Mouse (Mus musculus): ENCODE measurements at regions not wholly inside any gene's neighbourhood (a gene's known extent, or its start where the extent isn't known, plus 50 kb on each side); places are given as distances from the start of the nearest gene placed in this dataset.

GRCm38 (mm10) chr13:75547791-75548190, 158.8 kb upstream of the Ell2 start:
- H3K9me3 ChIP-seq (ENCODE audit: control insufficient read depth, low read length) = no peaks in the 10 kb centered on the region
- no peaks in the 10 kb centered on the region for H3K36me3 ChIP-seq (ENCODE audit: control insufficient read depth, insufficient read depth, low read length)
- no peaks in the 10 kb centered on the region for H3K4me1 ChIP-seq (ENCODE audit: control insufficient read depth, insufficient read depth, low read length)
- DNase-seq (ENCODE audit: low spot score) (no peak), ATAC-seq (ENCODE audit: insufficient number of reproducible peaks, low FRiP score, low TSS enrichment, low read depth) (no peak)
- WGBS = 52% methylated on average over 3 of the region's 3 CpGs
- no peaks in the 10 kb centered on the region for H3K27me3 ChIP-seq (ENCODE audit: control insufficient read depth, insufficient read depth, low read length)
- H3K27ac ChIP-seq (replicated peaks; ENCODE audit: low read depth, low read length) = no peak overlapping the region
- H3K4me2 ChIP-seq (ENCODE audit: low read depth, severe bottlenecking) = no peak overlapping the region
- H3K9ac ChIP-seq (ENCODE audit: low read length) = no peak overlapping the region
- H3K4me3 ChIP-seq (ENCODE audit: low read depth, low read length) = no peak overlapping the region

DNA sequence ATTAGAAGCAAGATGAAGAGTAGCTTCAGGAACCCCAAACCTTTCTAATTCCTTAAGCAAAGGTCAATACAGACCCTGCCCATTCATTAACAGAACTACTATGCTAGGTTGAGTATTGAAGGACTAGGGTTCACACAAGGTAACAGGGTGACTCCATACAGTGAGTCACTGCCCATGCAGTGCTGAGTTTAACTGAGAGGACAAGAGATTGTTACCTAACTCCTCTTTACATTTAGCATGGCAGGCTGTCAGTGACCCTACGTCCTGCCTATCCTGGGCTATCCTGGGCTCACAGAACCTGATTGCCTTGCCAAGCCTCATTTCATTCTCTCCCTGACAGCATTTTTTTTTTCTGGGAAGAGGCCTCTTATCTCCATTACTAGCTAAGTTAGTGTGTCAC, 127.6 kb upstream of the Ell2 start:
- ATAC-seq (ENCODE audit: insufficient number of reproducible peaks, low FRiP score, low TSS enrichment, low read depth) (no peak), DNase-seq (ENCODE audit: low spot score) (no peak)

DNA sequence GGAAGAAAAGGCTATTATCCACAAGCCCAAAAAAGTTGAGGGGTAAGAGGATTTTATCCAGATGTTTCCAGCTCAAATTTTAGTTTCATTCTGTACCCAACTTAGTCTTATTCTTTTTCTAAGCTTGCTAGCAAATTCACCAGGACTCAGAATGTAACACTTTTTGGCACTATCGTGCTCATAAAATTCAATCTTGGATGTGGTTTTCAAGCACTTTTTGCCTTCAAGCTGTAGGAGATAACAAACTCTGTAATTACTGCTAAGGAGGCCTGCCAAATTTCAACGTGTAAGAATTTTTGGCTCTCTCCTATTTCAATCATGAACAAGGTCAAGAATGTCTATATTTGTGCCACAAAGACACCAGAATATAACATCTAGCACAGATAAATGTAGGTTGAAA, 115.7 kb upstream of the Ell2 start:
- Histone ChIP-seq H3K9ac (ENCODE audit: low read length) (no peak overlapping the region), H3K36me3 (ENCODE audit: control insufficient read depth, insufficient read depth, low read length) (no peaks in the 10 kb centered on the region), H3K27me3 (ENCODE audit: control insufficient read depth, insufficient read depth, low read length) (no peaks in the 10 kb centered on the region), H3K27ac (replicated peaks; ENCODE audit: low read depth, low read length) (no peak overlapping the region), H3K9me3 (ENCODE audit: control insufficient read depth, low read length) (no peaks in the 10 kb centered on the region), H3K4me1 (ENCODE audit: control insufficient read depth, insufficient read depth, low read length) (no peaks in the 10 kb centered on the region), H3K4me2 (ENCODE audit: low read depth, severe bottlenecking) (no peak overlapping the region), H3K4me3 (ENCODE audit: low read depth, low read length) (no peak overlapping the region)
- WGBS = 87% methylated on average over 2 of the region's 2 CpGs
- DNase-seq (ENCODE audit: low spot score) (no peak), ATAC-seq (ENCODE audit: insufficient number of reproducible peaks, low FRiP score, low TSS enrichment, low read depth) (no peak)

More for the DNA sequence above, 127.6 kb upstream of the Ell2 start:
- no peak overlapping the region for H3K9ac ChIP-seq (ENCODE audit: low read length)
- H3K4me2 ChIP-seq (ENCODE audit: low read depth, severe bottlenecking) = no peak overlapping the region
- H3K4me1 ChIP-seq (ENCODE audit: control insufficient read depth, insufficient read depth, low read length) = no peaks in the 10 kb centered on the region
- no peak overlapping the region for H3K27ac ChIP-seq (replicated peaks; ENCODE audit: low read depth, low read length)
- H3K36me3 ChIP-seq (ENCODE audit: control insufficient read depth, insufficient read depth, low read length) = no peaks in the 10 kb centered on the region
- no peaks in the 10 kb centered on the region for H3K9me3 ChIP-seq (ENCODE audit: control insufficient read depth, low read length)
- no peaks in the 10 kb centered on the region for H3K27me3 ChIP-seq (ENCODE audit: control insufficient read depth, insufficient read depth, low read length)
- 62% methylated on average over 1 of the region's 1 CpGs for WGBS
- no peak overlapping the region for H3K4me3 ChIP-seq (ENCODE audit: low read depth, low read length)

GRCm38 (mm10) chr13:75596856-75597255, 109.7 kb upstream of the Ell2 start:
- 91% methylated on average over 2 of the region's 2 CpGs for WGBS

DNA sequence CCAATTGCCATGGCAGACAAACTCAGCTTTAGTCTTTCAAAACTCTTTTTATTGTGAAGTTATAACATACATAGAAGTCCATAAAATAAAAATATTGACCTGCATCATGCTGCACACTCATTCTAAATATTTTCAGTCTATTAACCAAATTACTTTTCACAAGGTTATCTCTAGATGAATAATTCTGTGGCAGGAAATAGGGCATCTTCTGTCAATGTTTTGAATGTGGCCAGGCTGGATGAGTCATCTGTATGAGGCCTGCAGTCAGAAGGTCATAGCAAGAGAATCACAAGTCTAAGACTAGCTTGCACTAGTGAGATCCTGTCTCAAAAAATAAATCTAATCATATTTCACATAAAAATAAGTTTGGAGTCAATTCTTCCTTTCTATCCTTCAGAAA, 108.4 kb upstream of the Ell2 start:
- no peak overlapping the region for H3K4me2 ChIP-seq (ENCODE audit: low read depth, severe bottlenecking)
- H3K9ac ChIP-seq (ENCODE audit: low read length) = no peak overlapping the region
- H3K4me1 ChIP-seq (ENCODE audit: control insufficient read depth, insufficient read depth, low read length) = no peaks in the 10 kb centered on the region
- ATAC-seq (ENCODE audit: insufficient number of reproducible peaks, low FRiP score, low TSS enrichment, low read depth) (no peak), DNase-seq (ENCODE audit: low spot score) (no peak)
- no peaks in the 10 kb centered on the region for H3K9me3 ChIP-seq (ENCODE audit: control insufficient read depth, low read length)
- no peaks in the 10 kb centered on the region for H3K27me3 ChIP-seq (ENCODE audit: control insufficient read depth, insufficient read depth, low read length)
- H3K36me3 ChIP-seq (ENCODE audit: control insufficient read depth, insufficient read depth, low read length) = no peaks in the 10 kb centered on the region
- H3K27ac ChIP-seq (replicated peaks; ENCODE audit: low read depth, low read length) = no peak overlapping the region
- no peak overlapping the region for H3K4me3 ChIP-seq (ENCODE audit: low read depth, low read length)

More at GRCm38 (mm10) chr13:75596856-75597255, 109.7 kb upstream of the Ell2 start:
- no peak overlapping the region for H3K4me2 ChIP-seq (ENCODE audit: low read depth, severe bottlenecking)
- no peaks in the 10 kb centered on the region for H3K36me3 ChIP-seq (ENCODE audit: control insufficient read depth, insufficient read depth, low read length)
- H3K9ac ChIP-seq (ENCODE audit: low read length) = no peak overlapping the region
- no peak overlapping the region for H3K4me3 ChIP-seq (ENCODE audit: low read depth, low read length)
- no peak overlapping the region for H3K27ac ChIP-seq (replicated peaks; ENCODE audit: low read depth, low read length)
- no peaks in the 10 kb centered on the region for H3K9me3 ChIP-seq (ENCODE audit: control insufficient read depth, low read length)
- H3K4me1 ChIP-seq (ENCODE audit: control insufficient read depth, insufficient read depth, low read length) = no peaks in the 10 kb centered on the region
- ATAC-seq (ENCODE audit: insufficient number of reproducible peaks, low FRiP score, low TSS enrichment, low read depth) = no peak
- no peak for DNase-seq (ENCODE audit: low spot score)
- no peaks in the 10 kb centered on the region for H3K27me3 ChIP-seq (ENCODE audit: control insufficient read depth, insufficient read depth, low read length)

- WGBS = 96% methylated on average over 1 of the region's 1 CpGs
- no peak for ATAC-seq (ENCODE audit: insufficient number of reproducible peaks, low FRiP score, low TSS enrichment, low read depth)
Measured at GRCm38 (mm10) chr13:75598675-75599074, 107.9 kb upstream of the Ell2 start.

GRCm38 (mm10) chr13:75623229-75623628, 83.3 kb upstream of the Ell2 start:
- H3K9ac ChIP-seq (ENCODE audit: low read length) = no peak overlapping the region

More at GRCm38 (mm10) chr13:75598675-75599074, 107.9 kb upstream of the Ell2 start:
- Histone ChIP-seq H3K27ac (replicated peaks; ENCODE audit: low read depth, low read length) (no peak overlapping the region), H3K9ac (ENCODE audit: low read length) (no peak overlapping the region), H3K36me3 (ENCODE audit: control insufficient read depth, insufficient read depth, low read length) (no peaks in the 10 kb centered on the region), H3K4me3 (ENCODE audit: low read depth, low read length) (no peak overlapping the region), H3K27me3 (ENCODE audit: control insufficient read depth, insufficient read depth, low read length) (no peaks in the 10 kb centered on the region), H3K4me2 (ENCODE audit: low read depth, severe bottlenecking) (no peak overlapping the region), H3K9me3 (ENCODE audit: control insufficient read depth, low read length) (no peaks in the 10 kb centered on the region), H3K4me1 (ENCODE audit: control insufficient read depth, insufficient read depth, low read length) (no peaks in the 10 kb centered on the region)
- DNase-seq (ENCODE audit: low spot score) = no peak

DNA sequence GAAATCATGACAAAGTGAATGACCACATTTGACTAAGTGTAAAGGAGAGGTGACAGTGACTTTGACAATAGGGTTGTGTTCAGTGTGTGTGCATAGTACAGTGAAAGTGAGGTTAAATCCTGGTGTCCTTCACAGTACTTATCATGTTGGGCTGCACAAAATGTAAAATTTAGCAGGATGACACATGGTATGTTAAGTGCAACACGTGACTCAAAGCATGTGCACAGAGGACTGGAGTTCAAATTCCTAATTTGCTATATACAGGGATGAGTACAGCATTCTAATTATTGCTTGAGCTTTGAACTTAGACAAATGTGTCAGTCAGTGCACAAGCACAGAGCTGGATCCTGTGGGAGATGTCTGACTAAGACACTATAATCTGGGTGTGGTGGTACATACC, 79.2 kb upstream of the Ell2 start:
- Histone ChIP-seq H3K9me3 (ENCODE audit: control insufficient read depth, low read length) (no peaks in the 10 kb centered on the region), H3K4me1 (ENCODE audit: control insufficient read depth, insufficient read depth, low read length) (no peaks in the 10 kb centered on the region), H3K9ac (ENCODE audit: low read length) (no peak overlapping the region), H3K27ac (replicated peaks; ENCODE audit: low read depth, low read length) (no peak overlapping the region), H3K27me3 (ENCODE audit: control insufficient read depth, insufficient read depth, low read length) (no peaks in the 10 kb centered on the region), H3K4me2 (ENCODE audit: low read depth, severe bottlenecking) (no peak overlapping the region), H3K4me3 (ENCODE audit: low read depth, low read length) (no peak overlapping the region), H3K36me3 (ENCODE audit: control insufficient read depth, insufficient read depth, low read length) (no peaks in the 10 kb centered on the region)
- no peak for DNase-seq (ENCODE audit: low spot score)
- WGBS = 81% methylated on average over 1 of the region's 1 CpGs
- ATAC-seq (ENCODE audit: insufficient number of reproducible peaks, low FRiP score, low TSS enrichment, low read depth) = no peak

More at GRCm38 (mm10) chr13:75623229-75623628, 83.3 kb upstream of the Ell2 start:
- Histone ChIP-seq H3K9me3 (ENCODE audit: control insufficient read depth, low read length) (no peaks in the 10 kb centered on the region), H3K4me1 (ENCODE audit: control insufficient read depth, insufficient read depth, low read length) (no peaks in the 10 kb centered on the region), H3K27ac (replicated peaks; ENCODE audit: low read depth, low read length) (no peak overlapping the region), H3K27me3 (ENCODE audit: control insufficient read depth, insufficient read depth, low read length) (no peaks in the 10 kb centered on the region), H3K36me3 (ENCODE audit: control insufficient read depth, insufficient read depth, low read length) (no peaks in the 10 kb centered on the region), H3K4me3 (ENCODE audit: low read depth, low read length) (no peak overlapping the region), H3K4me2 (ENCODE audit: low read depth, severe bottlenecking) (no peak overlapping the region)
- DNase-seq (ENCODE audit: low spot score) = no peak
- no peak for ATAC-seq (ENCODE audit: insufficient number of reproducible peaks, low FRiP score, low TSS enrichment, low read depth)
- WGBS = 85% methylated on average over 3 of the region's 3 CpGs

DNA sequence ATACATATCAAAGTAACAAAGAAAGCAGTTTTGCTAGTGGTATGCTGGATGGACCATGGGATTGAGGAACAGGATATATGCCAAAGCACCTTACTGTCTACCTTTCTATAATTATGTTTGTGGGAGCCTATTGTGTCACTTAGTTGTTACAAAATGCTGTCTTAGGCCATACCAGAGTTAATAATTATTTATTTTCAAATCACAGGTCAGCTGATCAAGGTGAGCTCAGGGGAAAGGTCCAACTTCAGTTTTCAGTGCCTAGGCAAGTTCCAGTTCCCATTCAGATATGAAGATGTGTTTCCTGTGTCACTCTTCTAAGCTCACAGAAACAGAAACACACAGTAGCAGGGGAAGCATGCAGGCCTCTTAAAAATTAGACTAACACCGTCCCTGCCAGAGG, 75.5 kb upstream of the Ell2 start:
- WGBS = 78% methylated on average over 1 of the region's 1 CpGs

More for the DNA sequence above, 75.5 kb upstream of the Ell2 start:
- no peak overlapping the region for H3K4me3 ChIP-seq (ENCODE audit: low read depth, low read length)
- no peak overlapping the region for H3K27ac ChIP-seq (replicated peaks; ENCODE audit: low read depth, low read length)
- DNase-seq (ENCODE audit: low spot score) (no peak), ATAC-seq (ENCODE audit: insufficient number of reproducible peaks, low FRiP score, low TSS enrichment, low read depth) (no peak)
- no peaks in the 10 kb centered on the region for H3K36me3 ChIP-seq (ENCODE audit: control insufficient read depth, insufficient read depth, low read length)
- H3K4me2 ChIP-seq (ENCODE audit: low read depth, severe bottlenecking) = no peak overlapping the region
- no peaks in the 10 kb centered on the region for H3K9me3 ChIP-seq (ENCODE audit: control insufficient read depth, low read length)
- no peaks in the 10 kb centered on the region for H3K27me3 ChIP-seq (ENCODE audit: control insufficient read depth, insufficient read depth, low read length)
- no peak overlapping the region for H3K9ac ChIP-seq (ENCODE audit: low read length)
- no peaks in the 10 kb centered on the region for H3K4me1 ChIP-seq (ENCODE audit: control insufficient read depth, insufficient read depth, low read length)

Measured in limb, embryonic 11.5 days (tissue).